Mouse (Mus musculus) intestine, embryonic 14.5 days (tissue): ENCODE data around the gene Mip. TPM values are rescaled to one million over a fixed set of nuclear protein-coding genes. Genes with fewer than 3 reads are reported as not detected.

Experiments
- ATAC-seq: fragments of 200-750 bp; cut with Nextera tagmentation; replicated peaks from 2 replicates; pipeline ENCODE4 v1.8.0; 2017; ENCODE audit warnings: low read depth, moderate number of reproducible peaks, moderate TSS enrichment, moderate library complexity; ENCODE audit not compliant: low FRiP score, low TSS enrichment
- DNase-seq: peaks from one replicate; pipeline ENCODE4 v3.0.0-alpha.2; 2018; ENCODE audit warnings: low spot score
- H3K27ac ChIP-seq: fragments of 300-500 bp; sonication (generic); 2 replicates; pipeline ENCODE4 v1.5.1; 2014; ENCODE audit warnings: low read depth, mild to moderate bottlenecking, control low read depth
- H3K27me3 ChIP-seq: fragments of 300-500 bp; sonication (generic); replicated peaks from 2 replicates; pipeline ENCODE4 v1.6.1; 2014; ENCODE audit warnings: low read length, control low read depth; ENCODE audit not compliant: control insufficient read depth, insufficient read depth
- H3K36me3 ChIP-seq: fragments of 300-500 bp; sonication (generic); 2 replicates; pipeline ENCODE4 v1.6.1; 2014; ENCODE audit warnings: low read length, control low read depth; ENCODE audit not compliant: control insufficient read depth, insufficient read depth
- H3K4me1 ChIP-seq: fragments of 300-500 bp; sonication (generic); replicated peaks from 2 replicates; pipeline ENCODE4 v1.6.1; 2014; ENCODE audit warnings: low read length, control low read depth, mixed read lengths; ENCODE audit not compliant: control insufficient read depth, insufficient read depth
- H3K4me2 ChIP-seq: fragments of 300-500 bp; sonication (generic); 2 replicates; pipeline ENCODE4 v1.6.1; 2014; ENCODE audit warnings: low read length
- H3K4me3 ChIP-seq: fragments of 300-500 bp; sonication (generic); 2 replicates; pipeline ENCODE4 v1.5.1; 2014; ENCODE audit warnings: low read depth, low read length, control low read depth, mixed read lengths
- H3K9ac ChIP-seq: fragments of 300-500 bp; sonication (generic); 2 replicates; pipeline ENCODE4 v1.6.1; 2014; ENCODE audit warnings: mild to moderate bottlenecking, low read length
- H3K9me3 ChIP-seq: fragments of 300-500 bp; sonication (generic); 2 replicates; pipeline ENCODE4 v1.6.1; 2016; ENCODE audit warnings: low read length, control low read depth; ENCODE audit not compliant: control insufficient read depth
- WGBS: fragments of 180-500 bp; shearing (Covaris S2); extraction: QIAGEN DNeasy Blood & Tissue Kit; methylation state at CpG from one replicate; pipeline ENCODE4 v1.1.7; 2014; 5-methylcytosine and 5-hydroxymethylcytosine counted together
- polyA plus RNA-seq: library from polyadenylated mRNA; unstranded; fragments of >200 nt; fragmentation: Nextera tagmentation; extraction: Ambion mirVana; gene quantifications from 2 replicates; pipeline ENCODE4 v1.2.1, GENCODE M21; 2014

The Mip gene
- polyA plus RNA-seq, 1 experiment from 2014 or later = not detected

DNA sequence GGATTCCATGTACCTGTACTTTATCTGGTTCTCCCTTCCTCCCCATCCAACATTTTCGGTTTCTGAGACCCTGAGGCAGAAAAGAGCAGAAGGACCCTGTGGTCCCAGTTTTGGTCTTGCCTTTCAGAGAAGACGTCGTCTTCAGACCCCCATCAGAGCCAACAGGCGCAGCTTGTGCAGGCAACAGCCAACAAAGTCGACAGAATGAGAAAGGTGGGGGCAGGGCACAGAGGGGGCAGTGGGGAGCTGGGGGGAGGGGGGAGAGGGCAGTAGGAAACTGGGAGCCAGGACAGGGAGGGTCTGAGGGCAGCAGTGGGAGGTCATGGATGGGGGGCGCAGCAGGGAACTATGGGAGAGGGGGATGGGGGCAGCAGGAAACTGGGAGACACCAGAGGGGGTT, 52.5 kb downstream of the Mip start:
- H3K36me3 ChIP-seq = peaks cover 29% of the 10 kb centered on the region
- ATAC-seq = no peak
- no peaks in the 10 kb centered on the region for H3K4me1 ChIP-seq
- 65% methylated on average over 6 of the region's 6 CpGs for WGBS
- H3K4me3 ChIP-seq = no peak overlapping the region
- no peak overlapping the region for H3K9ac ChIP-seq
- H3K27me3 ChIP-seq = no peaks in the 10 kb centered on the region
- H3K4me2 ChIP-seq = no peak overlapping the region
- no peak overlapping the region for H3K27ac ChIP-seq
- no peaks in the 10 kb centered on the region for H3K9me3 ChIP-seq
- no peak for DNase-seq

DNA sequence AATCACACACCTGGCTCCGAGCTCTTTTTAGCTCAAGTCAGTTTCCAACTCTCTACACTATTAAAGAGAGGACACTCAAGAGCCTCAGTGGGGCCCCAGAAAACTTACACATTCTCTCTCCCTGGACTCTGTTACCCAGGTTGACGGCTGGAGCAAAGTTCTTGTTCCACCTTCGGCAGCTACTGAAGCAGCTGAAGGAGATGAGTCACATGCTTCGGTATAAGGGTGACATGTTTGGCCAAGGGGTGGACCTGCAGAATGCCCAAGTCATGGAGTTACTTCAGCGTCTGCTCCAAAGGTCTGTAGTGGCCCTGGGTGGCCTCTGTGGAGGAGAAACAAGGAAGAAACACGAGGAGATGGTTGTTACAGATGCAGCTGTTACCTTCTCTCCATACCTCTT, 55.3 kb downstream of the Mip start:
- ATAC-seq = no peak
- Histone ChIP-seq H3K4me2 (no peak overlapping the region), H3K36me3 (peaks cover 43% of the 10 kb centered on the region), H3K4me1 (no peaks in the 10 kb centered on the region), H3K4me3 (no peak overlapping the region), H3K27me3 (no peaks in the 10 kb centered on the region), H3K9ac (no peak overlapping the region), H3K27ac (no peak overlapping the region), H3K9me3 (no peaks in the 10 kb centered on the region)
- no peak for DNase-seq
- WGBS = 81% methylated on average over 6 of the region's 6 CpGs

Other genes with a start within 250 kb of the Mip start
- not detected in 2 replicates for gene Hsd17b6, start 218.2 kb upstream of the Mip start, polyA plus RNA-seq
- gene Prim1, start 210.7 kb upstream of the Mip start, polyA plus RNA-seq = 85.8 and 89.1 TPM in 2 replicates
- 929 and 986 TPM in 2 replicates for gene Naca, start 190.3 kb upstream of the Mip start, polyA plus RNA-seq
- 465 and 489 TPM in 2 replicates for gene Ptges3, start 166.9 kb upstream of the Mip start, polyA plus RNA-seq
- 2,618 and 2,654 TPM in 2 replicates for gene Atp5b, start 142.6 kb upstream of the Mip start, polyA plus RNA-seq
- 23.7 and 26.2 TPM in 2 replicates for gene Baz2a, start 134.3 kb upstream of the Mip start, polyA plus RNA-seq
- 25.3 and 31.0 TPM in 2 replicates for gene Rbms2, start 45.5 kb upstream of the Mip start, polyA plus RNA-seq
- 1.7 TPM in 2 replicates for gene Gls2, start 31.4 kb upstream of the Mip start, polyA plus RNA-seq
- 34.9 and 37.2 TPM in 2 replicates for gene Spryd4, start 14.0 kb upstream of the Mip start, polyA plus RNA-seq
- 58.1 and 59.5 TPM in 2 replicates for gene Timeless, start 6.2 kb downstream of the Mip start, polyA plus RNA-seq
- 0.30 TPM in 2 replicates for gene Apon, start 28.3 kb downstream of the Mip start, polyA plus RNA-seq
- gene Apof, start 42.8 kb downstream of the Mip start, polyA plus RNA-seq = 0.15 TPM in 1 of 2 replicates, not detected in the other
- gene Stat2, start 44.7 kb downstream of the Mip start, polyA plus RNA-seq = 12.0 and 12.8 TPM in 2 replicates
- 0.77 TPM in 2 replicates for gene Il23a, start 72.9 kb downstream of the Mip start, polyA plus RNA-seq
- 32.7 and 35.0 TPM in 2 replicates for gene Pan2, start 77.5 kb downstream of the Mip start, polyA plus RNA-seq
- 308 and 317 TPM in 2 replicates for gene Cnpy2, start 96.6 kb downstream of the Mip start, polyA plus RNA-seq
- 244 and 254 TPM in 2 replicates for gene Cs, start 111.9 kb downstream of the Mip start, polyA plus RNA-seq
- gene Coq10a, start 143.2 kb downstream of the Mip start, polyA plus RNA-seq = 11.0 and 15.7 TPM in 2 replicates
- 12.1 and 13.3 TPM in 2 replicates for gene Ankrd52, start 151.3 kb downstream of the Mip start, polyA plus RNA-seq
- gene Slc39a5, start 175.4 kb downstream of the Mip start, polyA plus RNA-seq = 47.6 and 56.7 TPM in 2 replicates
- gene Nabp2, start 185.7 kb downstream of the Mip start, polyA plus RNA-seq = 94.7 and 99.1 TPM in 2 replicates
- 30.5 and 36.0 TPM in 2 replicates for gene Rnf41, start 185.8 kb downstream of the Mip start, polyA plus RNA-seq
- 71.9 and 82.2 TPM in 2 replicates for gene Smarcc2, start 233.4 kb downstream of the Mip start, polyA plus RNA-seq